Mouse (Mus musculus): ENCODE measurements around the gene Muc5b. TPM values are rescaled to one million over a fixed set of nuclear protein-coding genes. Genes with fewer than 3 reads are reported as not detected.

Gene Muc5b
- total and polyA plus RNA-seq, 3 experiments, result 0.01 TPM; not detected in 2

GRCm38 (mm10) chr7:141823699-141824098 lies 15.2 kb upstream of the Muc5b start:
- no peaks in the 10 kb centered on the region for H3K4me1 ChIP-seq (ENCODE audit: control insufficient read depth in 1 of 2, insufficient read depth in 2 of 2, low read length in 2 of 2)
- no peaks in the 10 kb centered on the region for H3K9me3 ChIP-seq (replicated peaks; ENCODE audit: insufficient read depth, low read length)
- no peaks in the 10 kb centered on the region for H3K36me3 ChIP-seq (ENCODE audit: control insufficient read depth in 1 of 2, insufficient read depth in 2 of 2, low read length in 2 of 2)
- H3K4me3 ChIP-seq (ENCODE audit: control insufficient read depth in 1 of 2, insufficient read depth in 1 of 2, low read depth in 2 of 2, low read length in 2 of 2), result no peak overlapping the region
- peaks cover 2 to 7% of the 10 kb centered on the region in 2 experiments; a peak in 3 of 4 replicates for H3K27me3 ChIP-seq (ENCODE audit: control insufficient read depth in 1 of 2, insufficient read depth in 2 of 2, low read length in 2 of 2)
- H3K27ac ChIP-seq (ENCODE audit: control insufficient read depth, low read depth, low read length), result no peak overlapping the region
- H3K9ac ChIP-seq (ENCODE audit: control insufficient read depth, low read depth, low read length, poor library complexity, severe bottlenecking), result no peak overlapping the region
- no peaks in the 10 kb centered on the region for H3K79me2 ChIP-seq (ENCODE audit: control insufficient read depth, insufficient read depth, low read length, poor library complexity)
- no peak for DNase-seq (ENCODE audit: low read depth, low spot score)
- TF ChIP-seq E2F4 (IDR thresholded peaks at IDR 0.05; ENCODE audit: borderline replicate concordance, low read depth, low read length), result no peak
- no peak for TF ChIP-seq MXI1 (IDR thresholded peaks at IDR 0.05; ENCODE audit: low read depth, low read length)
- TF ChIP-seq POLR2AphosphoS2 (IDR thresholded peaks at IDR 0.05; ENCODE audit: low read length), result no peak
- TF ChIP-seq ZMIZ1 (IDR thresholded peaks at IDR 0.05; ENCODE audit: low read depth, low read length), result no peak
- TF ChIP-seq KAT2A (conservative IDR thresholded peaks at IDR 0.05; ENCODE audit: low read depth, low read length), result no peak
- no peak for TF ChIP-seq TAL1 (IDR thresholded peaks at IDR 0.05; ENCODE audit: low read length)
- no peak for TF ChIP-seq TBP (IDR thresholded peaks at IDR 0.05; ENCODE audit: low read depth, low read length)
- TF ChIP-seq UBTF (IDR thresholded peaks at IDR 0.05; ENCODE audit: borderline replicate concordance, insufficient read depth, low read depth, low read length), result no peak
- TF ChIP-seq MYC (IDR thresholded peaks at IDR 0.05; ENCODE audit: low read depth, low read length), result no peak
- no peak for TF ChIP-seq SMC3 (IDR thresholded peaks at IDR 0.05; ENCODE audit: low read depth, low read length)
- TF ChIP-seq BHLHE40 (IDR thresholded peaks at IDR 0.05; ENCODE audit: borderline replicate concordance, low read depth, low read length), result no peak

- no peaks in the 10 kb centered on the region for H3K9me3 ChIP-seq (replicated peaks; ENCODE audit: insufficient read depth, low read length)
- H3K79me2 ChIP-seq (ENCODE audit: control insufficient read depth, insufficient read depth, low read length, poor library complexity), result no peaks in the 10 kb centered on the region
- no peak overlapping the region for H3K9ac ChIP-seq (ENCODE audit: control insufficient read depth, low read depth, low read length, poor library complexity, severe bottlenecking)
- no peak overlapping the region for H3K4me3 ChIP-seq (ENCODE audit: control insufficient read depth in 1 of 2, insufficient read depth in 1 of 2, low read depth in 2 of 2, low read length in 2 of 2)
- no peak for TF ChIP-seq CHD2 (IDR thresholded peaks at IDR 0.05; ENCODE audit: low read length)
- no peak for TF ChIP-seq BHLHE40 (IDR thresholded peaks at IDR 0.05; ENCODE audit: borderline replicate concordance, low read depth, low read length)
- TF ChIP-seq MEF2A (IDR thresholded peaks at IDR 0.05; ENCODE audit: extremely low read depth, insufficient replicate concordance, low read depth, low read length, poor library complexity, severe bottlenecking), result no peak
- TF ChIP-seq POLR2AphosphoS2 (IDR thresholded peaks at IDR 0.05; ENCODE audit: low read length), result no peak
- TF ChIP-seq HCFC1 (IDR thresholded peaks at IDR 0.05; ENCODE audit: low read depth, low read length), result no peak
- TF ChIP-seq CHD1 (IDR thresholded peaks at IDR 0.05; ENCODE audit: low read depth, low read length), result no peak
- TF ChIP-seq MYC (IDR thresholded peaks at IDR 0.05; ENCODE audit: low read depth, low read length), result no peak
- no peak for TF ChIP-seq ELF1 (IDR thresholded peaks at IDR 0.05; ENCODE audit: low read depth, low read length)
- no peak for TF ChIP-seq POLR2A (IDR thresholded peaks at IDR 0.05; ENCODE audit: control insufficient read depth in 1 of 2, insufficient read depth in 1 of 2, low read depth in 1 of 2, low read length in 2 of 2, poor library complexity in 1 of 2)
- TF ChIP-seq MXI1 (IDR thresholded peaks at IDR 0.05; ENCODE audit: low read depth, low read length), result no peak
- TF ChIP-seq GATA1 (IDR thresholded peaks at IDR 0.05; ENCODE audit: low read depth, low read length), result no peak
- TF ChIP-seq JUND (IDR thresholded peaks at IDR 0.05; ENCODE audit: low read depth, low read length), result no peak
- TF ChIP-seq KAT2A (conservative IDR thresholded peaks at IDR 0.05; ENCODE audit: low read depth, low read length), result no peak
- TF ChIP-seq ETS1 (IDR thresholded peaks at IDR 0.05; ENCODE audit: low read depth, low read length), result no peak
- no peak for TF ChIP-seq RAD21 (IDR thresholded peaks at IDR 0.05; ENCODE audit: low read depth, low read length)
- no peak for TF ChIP-seq GABPA (IDR thresholded peaks at IDR 0.05; ENCODE audit: low read depth, low read length)
- TF ChIP-seq SIN3A (IDR thresholded peaks at IDR 0.05; ENCODE audit: low read length), result no peak
- TF ChIP-seq MYB (IDR thresholded peaks at IDR 0.05; ENCODE audit: low read depth, low read length), result no peak
- no peak for DNase-seq (ENCODE audit: low read depth, low spot score)
- no peak overlapping the region for H3K27ac ChIP-seq (ENCODE audit: control insufficient read depth, low read depth, low read length)
- peaks cover 2 to 7% of the 10 kb centered on the region in 2 experiments; a peak in 3 of 4 replicates for H3K27me3 ChIP-seq (ENCODE audit: control insufficient read depth in 1 of 2, insufficient read depth in 2 of 2, low read length in 2 of 2)
- no peaks in the 10 kb centered on the region for H3K36me3 ChIP-seq (ENCODE audit: control insufficient read depth in 1 of 2, insufficient read depth in 2 of 2, low read length in 2 of 2)
- no peaks in the 10 kb centered on the region for H3K4me1 ChIP-seq (ENCODE audit: control insufficient read depth in 1 of 2, insufficient read depth in 2 of 2, low read length in 2 of 2)
Observed at GRCm38 (mm10) chr7:141824398-141824797, 14.5 kb upstream of the Muc5b start.
